Mouse (Mus musculus): ENCODE results near the gene Gm27021.

DNA sequence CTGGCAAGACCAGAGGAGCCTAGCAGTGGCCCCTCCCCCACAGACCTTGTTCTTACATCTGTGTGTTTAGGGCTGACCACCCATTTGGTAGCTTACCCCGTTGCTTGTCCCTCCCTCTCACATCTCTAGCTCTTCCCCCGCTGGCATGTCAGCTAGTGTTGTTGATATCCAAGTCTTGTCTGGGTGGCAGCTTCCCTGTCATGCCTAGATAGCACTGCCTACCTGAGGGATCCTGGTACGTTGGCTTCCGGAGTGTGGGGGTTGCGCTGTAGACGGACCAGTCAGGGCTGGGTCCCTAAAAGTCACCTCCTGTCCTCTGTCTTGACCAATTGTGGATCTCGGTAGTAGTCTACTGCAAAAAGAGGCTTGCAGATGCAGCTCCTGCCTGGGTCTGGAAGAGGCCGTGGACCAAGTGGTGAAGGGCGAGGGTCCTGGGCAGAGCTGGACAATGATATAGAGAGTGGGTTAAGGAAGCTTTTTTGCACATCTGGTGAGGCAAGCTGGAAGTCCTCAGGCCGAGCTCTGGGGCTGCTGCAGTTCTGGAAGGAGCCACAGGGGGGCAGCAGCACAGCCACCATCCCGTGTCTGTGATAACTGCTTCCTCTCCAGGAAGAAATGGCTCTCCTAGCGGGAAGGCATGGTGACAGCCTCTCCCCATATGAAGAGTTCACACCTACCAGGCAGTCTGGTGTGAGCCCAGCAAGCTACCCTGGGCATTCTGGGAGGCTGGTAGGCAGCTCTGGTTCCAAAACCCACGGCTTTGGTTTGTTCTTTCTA lies 97.8 kb downstream of the Gm27021 start:
- peak; percentile 87 for TF ChIP-seq CTCF (IDR thresholded peaks at IDR 0.05; ENCODE audit: insufficient read depth, low read depth, low read length)
- TF ChIP-seq POLR2A (IDR thresholded peaks at IDR 0.05; ENCODE audit: insufficient read depth, low read depth, low read length), result no peak

All from olfactory bulb, adult 2 months (tissue).